Mouse (Mus musculus) MEL (cell line): ENCODE data around the gene Acvr1. TPM values are rescaled to one million over a fixed set of nuclear protein-coding genes. Genes with fewer than 3 reads are reported as not detected.

Experiments used
- DNase-seq: peaks from one replicate; pipeline ENCODE4 v3.0.0; 2011; ENCODE audit warnings: low read depth, low spot score
- H3K27ac ChIP-seq: 2 replicates; pipeline ENCODE4 v1.5.1; 2012; ENCODE audit warnings: low read depth, mild to moderate bottlenecking, control low read depth, low read length, moderate library complexity; ENCODE audit not compliant: control insufficient read depth
- H3K27me3 ChIP-seq, 2 experiments: fragments of 150-350 bp in 1 of 2; sonication (generic) in 1 of 2; 2 replicates each; pipeline ENCODE4 v1.6.1; 2012; ENCODE audit warnings: low read length in 2 of 2, mild to moderate bottlenecking in 2 of 2, improper control_type of control experiment in 1 of 2, moderate library complexity in 1 of 2; ENCODE audit not compliant: insufficient read depth in 2 of 2, control insufficient read depth in 1 of 2
- H3K36me3 ChIP-seq, 2 experiments: 2 replicates each; pipeline ENCODE4 v1.6.1; 2012 to 2014; ENCODE audit warnings: low read length in 2 of 2, improper control_type of control experiment in 1 of 2, inconsistent platforms in 1 of 2, mild to moderate bottlenecking in 1 of 2; ENCODE audit not compliant: insufficient read depth in 2 of 2, control insufficient read depth in 1 of 2
- H3K4me1 ChIP-seq, 2 experiments: fragments of 150-350 bp in 1 of 2; sonication (generic) in 1 of 2; 2 replicates each; pipeline ENCODE4 v1.6.1; 2012; ENCODE audit warnings: low read length in 2 of 2, improper control_type of control experiment in 1 of 2, mild to moderate bottlenecking in 1 of 2; ENCODE audit not compliant: insufficient read depth in 2 of 2, control insufficient read depth in 1 of 2
- H3K4me3 ChIP-seq, 2 experiments: fragments of 150-350 bp in 1 of 2; sonication (generic) in 1 of 2; 2 replicates each; pipeline ENCODE4 v1.5.1; 2012; ENCODE audit warnings: low read depth in 2 of 2, low read length in 2 of 2, mild to moderate bottlenecking in 2 of 2, moderate library complexity in 2 of 2, control low read depth in 1 of 2, improper control_type of control experiment in 1 of 2; ENCODE audit not compliant: control insufficient read depth in 1 of 2, insufficient read depth in 1 of 2
- H3K79me2 ChIP-seq: 2 replicates; pipeline ENCODE4 v1.6.1; 2012; ENCODE audit warnings: mild to moderate bottlenecking, low read length, moderate library complexity; ENCODE audit not compliant: control insufficient read depth, poor library complexity, insufficient read depth
- H3K9ac ChIP-seq: 2 replicates; pipeline ENCODE4 v1.6.1; 2012; ENCODE audit warnings: low read depth, mild to moderate bottlenecking, control low read depth, low read length, moderate library complexity; ENCODE audit not compliant: control insufficient read depth, poor library complexity, severe bottlenecking
- H3K9me3 ChIP-seq: fragments of 150-350 bp; sonication (generic); replicated peaks from 2 replicates; pipeline ENCODE4 v1.6.1; 2012; ENCODE audit warnings: mild to moderate bottlenecking, low read length, improper control_type of control experiment, moderate library complexity; ENCODE audit not compliant: insufficient read depth
- E2F4 ChIP-seq: IDR thresholded peaks from 2 replicates; pipeline ENCODE4 v1.6.1; 2011; ENCODE audit warnings: low read depth, low read length, improper control_type of control experiment, borderline replicate concordance
- EP300 ChIP-seq, 2 experiments: IDR thresholded peaks; 2 replicates each; pipeline ENCODE4 v1.6.1; 2011; ENCODE audit warnings: improper control_type of control experiment in 2 of 2, low read length in 2 of 2, low read depth in 1 of 2, mild to moderate bottlenecking in 1 of 2
- GATA1 ChIP-seq: IDR thresholded peaks from 2 replicates; pipeline ENCODE4 v1.6.1; 2011; ENCODE audit warnings: low read depth, low read length, improper control_type of control experiment
- HCFC1 ChIP-seq: IDR thresholded peaks from 2 replicates; pipeline ENCODE4 v1.6.1; 2012; ENCODE audit warnings: low read depth, mild to moderate bottlenecking, inconsistent platforms, low read length, improper control_type of control experiment, moderate library complexity
- KAT2A ChIP-seq: conservative IDR thresholded peaks from 2 replicates; pipeline ENCODE4 v1.6.1; 2012; ENCODE audit warnings: low read depth, low read length, improper control_type of control experiment, inconsistent platforms
- NELFE ChIP-seq: IDR thresholded peaks from 2 replicates; pipeline ENCODE4 v1.6.1; 2011; ENCODE audit warnings: low read depth, low read length, improper control_type of control experiment
- TAL1 ChIP-seq: IDR thresholded peaks from 2 replicates; pipeline ENCODE4 v1.6.1; 2012; ENCODE audit warnings: mild to moderate bottlenecking, inconsistent platforms, low read length, moderate library complexity, mixed read lengths
- TCF12 ChIP-seq: IDR thresholded peaks from 2 replicates; pipeline ENCODE4 v1.6.1; 2014; ENCODE audit warnings: low read depth, mild to moderate bottlenecking, inconsistent platforms, low read length, improper control_type of control experiment, moderate library complexity
- UBTF ChIP-seq: IDR thresholded peaks from 2 replicates; pipeline ENCODE4 v1.6.1; 2012; ENCODE audit warnings: low read depth, mild to moderate bottlenecking, inconsistent platforms, low read length, improper control_type of control experiment, moderate library complexity, borderline replicate concordance; ENCODE audit not compliant: insufficient read depth
- ZC3H11A ChIP-seq: IDR thresholded peaks from 2 replicates; pipeline ENCODE4 v1.6.1; 2012; ENCODE audit warnings: low read depth, mild to moderate bottlenecking, inconsistent platforms, low read length, improper control_type of control experiment
- ZKSCAN1 ChIP-seq: IDR thresholded peaks from 2 replicates; pipeline ENCODE4 v1.6.1; 2012; ENCODE audit warnings: low read depth, mild to moderate bottlenecking, inconsistent platforms, low read length, improper control_type of control experiment, moderate library complexity
- ZNF384 ChIP-seq: IDR thresholded peaks from 2 replicates; pipeline ENCODE4 v1.6.1; 2012; ENCODE audit warnings: low read depth, mild to moderate bottlenecking, inconsistent platforms, low read length, improper control_type of control experiment
- polyA plus RNA-seq, 2 experiments: library from polyadenylated mRNA; stranded (reverse) in 1 of 2; unstranded in 1 of 2; fragments of >175 nt in 1 of 2; fragments of >200 nt in 1 of 2; gene quantifications; 2 replicates each; pipeline versions ENCODE4 v1.2.1 to v1.2.4; 2012; ENCODE audit warnings: low replicate concordance in 2 of 2, low read depth in 1 of 2; ENCODE audit not compliant: insufficient read length in 2 of 2, insufficient read depth in 1 of 2, missing spikeins in 1 of 2
- total RNA-seq: library from RNA; depleted of rRNA; stranded (reverse); fragments of 300-350 nt; gene quantifications from 2 replicates; pipeline ENCODE4 v1.2.3, GENCODE M21; 2012

Gene Acvr1
- total and polyA plus RNA-seq, 3 experiments: not detected

GRCm38 (mm10) chr2:58425436-58426004 lies 141.4 kb downstream of the Acvr1 start:
- Histone ChIP-seq H3K27ac (no peak overlapping the region), H3K4me1 (no peaks in the 10 kb centered on the region), H3K4me3 (no peak overlapping the region), H3K36me3 (no peaks in the 10 kb centered on the region), H3K79me2 (no peaks in the 10 kb centered on the region), H3K9ac (no peak overlapping the region), H3K9me3 (no peaks in the 10 kb centered on the region), H3K27me3 (no peaks in the 10 kb centered on the region)
- no peak for DNase-seq
- TF ChIP-seq UBTF: no peak

DNA sequence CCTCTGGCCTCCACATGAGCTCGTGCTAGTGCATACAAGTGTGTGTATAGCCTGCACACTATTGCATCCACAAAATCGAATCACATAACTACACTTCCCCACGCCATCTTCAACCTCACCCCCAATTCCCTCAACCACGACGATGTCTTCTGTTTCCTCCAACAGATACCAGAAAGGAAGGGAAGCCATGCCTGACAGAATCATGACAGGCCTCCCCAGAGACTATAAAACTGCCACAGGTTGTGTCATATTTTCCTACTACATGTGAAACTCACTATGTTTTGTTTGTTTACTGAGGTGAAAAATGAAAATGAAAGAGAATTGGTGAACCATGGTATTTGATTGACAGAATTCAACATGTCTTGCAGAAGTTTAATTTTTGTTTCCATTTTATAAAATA lies 143.6 kb downstream of the Acvr1 start:
- Histone ChIP-seq H3K9ac (no peak overlapping the region), H3K4me3 (no peak overlapping the region), H3K36me3 (no peaks in the 10 kb centered on the region), H3K27ac (no peak overlapping the region), H3K79me2 (no peaks in the 10 kb centered on the region), H3K9me3 (no peaks in the 10 kb centered on the region), H3K27me3 (no peaks in the 10 kb centered on the region), H3K4me1 (no peaks in the 10 kb centered on the region)
- no peak for TF ChIP-seq KAT2A
- TF ChIP-seq GATA1: no peak
- no peak for TF ChIP-seq ZC3H11A
- TF ChIP-seq ZKSCAN1: no peak
- no peak for DNase-seq

GRCm38 (mm10) chr2:58419571-58419970 lies 147.4 kb downstream of the Acvr1 start:
- Histone ChIP-seq H3K36me3 (no peaks in the 10 kb centered on the region), H3K27ac (no peak overlapping the region), H3K9me3 (no peaks in the 10 kb centered on the region), H3K9ac (no peak overlapping the region), H3K4me3 (no peak overlapping the region), H3K4me1 (no peaks in the 10 kb centered on the region)
- no peak for DNase-seq
- TF ChIP-seq NELFE: no peak
- no peak for TF ChIP-seq ZKSCAN1
- no peak for TF ChIP-seq E2F4
- TF ChIP-seq EP300 (IDR thresholded peaks at IDR 0.05; ENCODE audit: low read depth in 1 of 2, low read length in 2 of 2): no peak
- TF ChIP-seq TAL1: no peak
- TF ChIP-seq HCFC1: no peak
- TF ChIP-seq TCF12: no peak
- no peak for TF ChIP-seq ZNF384
- TF ChIP-seq, all 39 proteins: peak for 0
- Histone ChIP-seq H3K79me2 (no peaks in the 10 kb centered on the region), H3K27me3 (no peaks in the 10 kb centered on the region)
